Mouse (Mus musculus): Measurements from ENCODE around the gene Cracr2b. TPM values are rescaled to one million over a fixed set of nuclear protein-coding genes. Genes with fewer than 3 reads are reported as not detected.

Gene Cracr2b
- total RNA-seq, 2 experiments from 2014 or later, result 13.1 to 14.2 TPM

- DNase-seq (ENCODE audit: low spot score in 2 of 2), result no peak
These were observed 7.2 kb downstream of the Cracr2b start for GRCm38 (mm10) chr7:141468164-141468521.

DNA sequence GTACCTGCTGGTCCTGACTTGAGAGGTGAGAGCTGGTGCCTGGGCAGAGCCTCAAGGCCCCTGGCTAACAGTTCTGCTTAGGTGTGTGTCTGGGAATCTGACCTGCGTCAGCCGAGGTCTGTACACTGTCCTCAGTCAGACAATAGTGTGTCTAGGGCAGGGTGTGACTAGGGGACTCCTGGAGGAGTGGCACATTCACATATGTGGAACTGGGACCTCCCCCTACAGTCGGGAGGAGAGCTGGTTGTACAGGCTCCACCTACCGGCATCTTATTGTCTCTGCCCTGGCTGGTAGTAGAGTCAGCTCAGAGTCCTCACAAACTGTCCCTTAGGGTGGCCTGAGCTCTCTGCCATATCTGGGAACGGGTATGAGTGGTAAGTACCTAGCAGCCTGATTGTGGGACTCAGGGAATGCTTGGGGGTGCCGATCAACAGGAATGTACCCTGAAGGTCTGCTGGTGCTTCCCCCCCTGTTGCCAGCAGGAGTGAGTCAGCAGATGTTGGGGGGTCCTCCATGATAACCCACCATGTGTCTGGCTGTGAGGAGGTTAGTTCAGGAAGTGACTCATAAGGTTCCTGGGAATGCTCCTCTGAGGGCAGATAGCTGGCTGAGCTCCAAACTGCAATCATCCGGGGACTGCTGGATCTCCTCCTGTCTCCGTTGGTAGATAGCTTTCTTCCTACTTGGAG is 7.8 kb downstream of the Cracr2b start:
- DNase-seq (ENCODE audit: low spot score in 2 of 2), result peak in 1 of 2 experiments; percentile 51

- no peak for DNase-seq (ENCODE audit: low spot score in 2 of 2)
These were observed 8.5 kb downstream of the Cracr2b start for GRCm38 (mm10) chr7:141469352-141469751.

DNA sequence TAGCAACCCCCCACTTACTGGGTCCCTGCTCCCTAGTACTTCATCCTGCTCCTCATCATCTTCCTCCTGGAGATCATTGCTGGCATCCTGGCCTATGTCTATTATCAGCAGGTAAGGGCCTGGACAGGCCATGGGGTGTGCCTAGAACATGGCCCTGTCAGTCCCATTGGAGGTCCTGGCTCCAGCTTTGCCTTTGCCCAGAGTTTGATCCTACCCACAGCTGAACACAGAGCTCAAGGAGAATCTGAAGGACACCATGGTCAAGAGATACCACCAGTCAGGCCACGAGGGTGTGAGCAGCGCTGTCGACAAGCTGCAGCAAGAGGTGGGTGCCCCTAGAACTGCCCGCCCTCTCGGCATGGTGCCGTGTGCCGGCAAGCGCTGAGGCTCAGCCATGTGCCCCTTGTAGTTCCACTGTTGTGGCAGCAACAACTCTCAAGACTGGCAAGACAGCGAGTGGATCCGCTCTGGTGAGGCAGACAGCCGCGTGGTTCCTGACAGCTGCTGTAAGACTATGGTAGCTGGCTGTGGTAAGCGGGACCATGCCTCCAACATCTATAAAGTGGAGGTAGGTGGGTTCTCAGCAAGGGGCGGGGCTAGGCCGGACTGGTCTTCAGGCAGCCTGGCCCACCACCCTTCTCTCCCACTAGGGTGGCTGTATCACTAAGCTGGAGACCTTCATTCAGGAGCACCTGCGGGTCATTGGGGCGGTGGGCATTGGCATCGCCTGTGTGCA is 9.2 kb downstream of the Cracr2b start:
- DNase-seq (ENCODE audit: low spot score in 2 of 2), result no peak

- DNase-seq (ENCODE audit: low spot score in 2 of 2), result no peak
These were observed 9.7 kb downstream of the Cracr2b start for GRCm38 (mm10) chr7:141470637-141470944.

GRCm38 (mm10) chr7:141471236-141471635 is 10.3 kb downstream of the Cracr2b start:
- no peak for DNase-seq (ENCODE audit: low spot score in 2 of 2)

DNA sequence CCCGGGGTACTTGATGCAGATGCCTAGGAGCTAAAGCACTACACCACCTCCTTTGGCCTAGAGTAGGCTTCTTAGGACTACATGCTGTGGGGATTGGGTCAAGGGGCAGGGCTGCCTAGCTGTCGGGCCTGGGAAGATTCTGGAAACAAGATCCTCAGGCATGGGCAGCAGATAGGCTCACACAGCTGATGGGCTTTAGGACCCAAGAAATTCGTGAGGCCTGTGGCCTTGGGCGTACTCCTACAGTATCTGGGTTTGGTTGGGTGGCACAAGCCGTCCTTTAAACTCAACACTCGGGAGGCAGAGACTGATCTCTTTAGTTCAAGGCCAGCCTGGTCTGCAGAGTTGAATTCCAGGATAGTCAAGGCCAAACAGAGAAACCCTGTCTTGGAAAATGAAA is 11.3 kb downstream of the Cracr2b start:
- no peak for DNase-seq (ENCODE audit: low spot score in 2 of 2)

- no peak for DNase-seq (ENCODE audit: low spot score in 2 of 2)
These were observed 11.9 kb downstream of the Cracr2b start for GRCm38 (mm10) chr7:141472763-141473162.

DNA sequence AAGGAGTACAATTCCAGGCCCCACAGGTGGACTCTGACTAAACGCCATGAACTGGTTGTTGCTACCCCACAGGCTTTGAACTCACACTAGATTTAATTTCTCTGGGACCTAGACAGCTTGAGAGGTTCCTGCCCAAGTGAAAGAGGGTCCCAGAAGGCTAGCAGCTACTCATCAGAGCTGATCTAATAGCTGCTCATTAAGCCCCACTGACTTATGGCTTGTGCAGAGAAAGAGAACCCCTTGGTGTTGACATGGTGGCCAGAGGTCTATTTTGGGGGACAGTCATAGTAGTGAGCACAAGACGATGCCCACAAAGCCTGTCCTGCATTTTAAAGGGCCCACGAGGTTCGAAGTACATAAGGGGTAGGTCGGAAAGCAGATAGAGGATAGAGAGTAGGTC is 13.3 kb downstream of the Cracr2b start:
- no peak for DNase-seq (ENCODE audit: low spot score in 2 of 2)

DNA sequence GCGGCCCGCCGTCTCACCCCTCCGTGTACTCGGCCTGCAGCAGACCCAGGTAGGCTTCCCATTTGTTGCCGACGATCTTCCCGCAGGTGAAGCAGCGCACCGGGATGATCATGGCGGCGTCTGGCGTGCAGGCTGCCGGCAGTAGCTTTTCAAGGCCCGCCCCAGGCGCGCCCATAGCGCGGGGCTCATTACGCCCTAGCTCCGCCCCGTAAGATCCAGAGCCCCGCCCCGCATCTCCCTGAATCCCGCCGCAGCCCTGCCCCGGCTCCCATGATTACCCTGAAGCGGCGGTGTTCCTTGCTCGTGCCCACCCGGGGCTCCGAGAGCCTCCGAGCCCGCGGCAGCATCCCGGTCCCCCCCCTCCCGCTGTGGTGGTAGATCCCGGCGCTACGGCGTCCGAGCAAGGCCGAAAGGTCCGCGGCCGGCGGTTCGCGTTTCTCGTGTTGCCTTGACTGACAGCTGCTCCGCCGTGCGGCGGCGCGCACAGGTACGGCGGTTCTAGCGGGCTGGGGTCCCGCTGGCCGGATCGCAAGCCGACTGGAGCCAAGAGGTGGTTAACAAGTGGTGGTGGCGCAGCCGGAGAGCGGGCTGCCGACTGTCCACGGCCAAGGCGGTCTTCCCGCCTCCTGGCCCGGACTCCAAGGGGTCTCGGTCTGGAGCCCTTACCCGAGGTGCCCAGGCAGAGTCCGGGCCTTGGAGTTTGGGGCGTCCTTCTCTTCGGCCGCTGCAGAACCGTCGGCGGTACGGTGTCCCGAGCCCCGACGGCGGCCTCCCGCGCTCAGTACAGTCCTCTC is 14.3 kb downstream of the Cracr2b start, which contains the start of the genes Polr2l and Tspan4:
TSS of gene Polr2l (minus strand) at position 122 of the 794 bp plus-strand sequence.
TSS of gene Tspan4 (plus strand) at position 230 of the 794 bp plus-strand sequence.
- DNase-seq (ENCODE audit: low spot score in 2 of 2), result peak; percentile 61 to 65

DNA sequence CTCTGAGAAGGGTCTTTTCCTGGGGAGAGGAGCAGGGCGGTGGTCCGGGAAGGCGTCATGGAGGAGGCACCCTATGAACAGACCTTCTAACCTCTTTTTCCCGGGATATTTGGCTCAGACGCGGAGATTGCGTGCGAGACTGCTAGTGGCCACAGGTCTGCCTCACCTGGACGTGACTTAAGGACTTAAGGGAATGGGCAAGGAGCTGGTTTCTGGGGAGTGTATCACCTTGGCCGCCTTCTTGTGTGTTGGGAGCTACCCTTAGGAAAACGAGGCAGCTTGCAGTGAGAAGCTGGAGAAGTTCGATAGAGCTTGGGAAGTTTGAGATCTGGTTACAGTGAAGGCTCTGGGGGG is 14.9 kb downstream of the Cracr2b start:
- DNase-seq (ENCODE audit: low spot score in 2 of 2), result no peak

- peak in 1 of 2 experiments; percentile 82 for DNase-seq (ENCODE audit: low spot score in 2 of 2)
These were observed 15.5 kb downstream of the Cracr2b start for GRCm38 (mm10) chr7:141476226-141476980.

- DNase-seq (ENCODE audit: low spot score in 2 of 2), result no peak
These were observed 16.1 kb downstream of the Cracr2b start for GRCm38 (mm10) chr7:141476981-141477370.

DNA sequence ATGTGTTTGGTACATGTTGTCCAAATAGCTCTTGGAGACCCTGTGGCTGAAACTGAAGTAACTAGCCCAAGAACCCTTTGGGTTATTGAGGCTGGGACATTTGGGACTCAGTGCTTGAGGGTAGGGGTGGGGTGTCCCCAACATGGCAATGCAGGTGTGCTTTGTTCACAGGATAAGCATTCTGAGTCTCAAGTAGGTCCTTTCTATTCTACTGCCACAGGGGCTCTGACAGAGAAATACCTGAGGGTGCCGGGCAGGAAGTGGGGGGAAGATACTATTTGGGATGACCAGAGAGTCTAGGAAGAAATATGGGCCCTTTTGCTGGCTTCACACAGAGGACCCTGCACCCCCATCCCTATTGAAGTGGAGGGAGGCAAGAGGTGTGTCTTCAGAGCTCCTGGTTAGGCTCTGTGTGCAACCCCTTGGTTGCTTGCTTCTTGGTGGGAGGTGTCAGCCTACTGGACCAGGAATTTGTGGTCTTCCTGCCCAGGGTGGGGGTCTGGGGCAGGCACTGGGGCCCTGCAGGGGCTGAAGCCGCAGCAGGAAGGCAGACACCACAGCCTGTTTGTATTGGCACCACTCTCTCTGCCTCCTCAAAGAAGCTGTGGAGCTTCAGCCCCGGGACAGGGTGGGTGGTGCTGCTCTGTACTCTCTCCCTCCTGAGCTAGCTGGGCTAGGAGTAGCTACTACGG is 16.8 kb downstream of the Cracr2b start:
- no peak for DNase-seq (ENCODE audit: low spot score in 2 of 2)

- DNase-seq (ENCODE audit: low spot score in 2 of 2), result no peak
These were observed 17.4 kb downstream of the Cracr2b start for GRCm38 (mm10) chr7:141478270-141478748.

DNA sequence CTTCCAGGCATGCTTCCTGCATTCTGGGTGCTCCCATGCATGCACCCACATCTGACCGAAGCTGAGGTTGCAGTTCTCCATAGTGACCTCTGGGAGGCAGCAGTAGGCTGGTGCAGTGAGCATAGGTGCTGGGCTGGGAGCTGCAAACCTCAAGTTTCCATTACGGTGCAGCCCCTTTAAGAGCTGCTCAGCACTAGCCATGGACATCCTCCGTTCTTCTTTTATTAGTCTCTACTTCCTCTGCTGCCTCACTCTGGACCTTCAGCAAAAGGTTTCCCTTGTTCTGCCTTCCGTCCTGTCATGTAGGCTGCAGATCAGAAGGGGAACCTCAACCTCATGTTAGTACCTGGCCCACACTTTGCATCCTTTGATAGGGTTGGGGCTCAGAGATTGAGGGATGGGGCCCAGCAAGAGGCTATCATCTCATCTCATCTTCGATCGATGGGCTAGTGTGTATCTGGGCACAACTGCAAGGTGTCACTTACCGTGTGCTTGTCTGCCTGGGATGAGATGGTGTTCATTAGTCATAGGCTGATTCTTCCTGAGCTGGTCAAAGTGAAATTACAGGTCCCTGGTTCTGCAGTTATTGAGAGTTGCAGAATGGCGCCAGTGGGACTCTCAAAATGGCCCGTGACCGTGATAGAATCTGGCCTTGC is 20.1 kb downstream of the Cracr2b start:
- no peak for DNase-seq (ENCODE audit: low spot score in 2 of 2)

- no peak for DNase-seq (ENCODE audit: low spot score in 2 of 2)
These were observed 20.9 kb downstream of the Cracr2b start for GRCm38 (mm10) chr7:141481498-141482401.

DNA sequence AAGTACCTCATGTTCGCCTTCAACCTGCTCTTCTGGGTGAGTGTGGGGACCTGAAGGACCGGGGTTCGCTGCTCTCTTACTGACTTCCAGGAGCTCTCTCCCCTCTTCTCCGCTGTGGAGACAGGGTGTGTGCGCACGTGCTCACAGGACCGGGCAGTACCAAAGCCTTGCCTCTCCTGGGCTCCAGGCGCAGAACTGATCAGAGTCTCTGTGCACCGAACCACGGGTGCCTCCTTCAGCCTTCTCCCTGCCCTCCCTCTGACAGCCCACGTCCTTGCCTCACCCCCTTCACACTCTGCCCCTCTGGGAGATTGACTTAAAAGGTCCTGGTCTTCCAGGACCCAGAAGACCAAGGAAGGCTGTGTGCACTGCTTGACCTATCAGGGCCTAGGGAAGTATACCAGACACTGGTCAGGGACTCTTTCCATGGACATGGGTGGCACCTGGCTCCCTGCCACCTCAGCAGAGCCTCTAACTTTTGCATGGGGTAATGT is 21.7 kb downstream of the Cracr2b start:
- DNase-seq (ENCODE audit: low spot score in 2 of 2), result no peak
